Mouse (Mus musculus): ENCODE measurements at regions not wholly inside any gene's neighbourhood (a gene's known extent, or its start where the extent isn't known, plus 50 kb on each side); places are given as distances from the start of the nearest gene placed in this dataset.

DNA sequence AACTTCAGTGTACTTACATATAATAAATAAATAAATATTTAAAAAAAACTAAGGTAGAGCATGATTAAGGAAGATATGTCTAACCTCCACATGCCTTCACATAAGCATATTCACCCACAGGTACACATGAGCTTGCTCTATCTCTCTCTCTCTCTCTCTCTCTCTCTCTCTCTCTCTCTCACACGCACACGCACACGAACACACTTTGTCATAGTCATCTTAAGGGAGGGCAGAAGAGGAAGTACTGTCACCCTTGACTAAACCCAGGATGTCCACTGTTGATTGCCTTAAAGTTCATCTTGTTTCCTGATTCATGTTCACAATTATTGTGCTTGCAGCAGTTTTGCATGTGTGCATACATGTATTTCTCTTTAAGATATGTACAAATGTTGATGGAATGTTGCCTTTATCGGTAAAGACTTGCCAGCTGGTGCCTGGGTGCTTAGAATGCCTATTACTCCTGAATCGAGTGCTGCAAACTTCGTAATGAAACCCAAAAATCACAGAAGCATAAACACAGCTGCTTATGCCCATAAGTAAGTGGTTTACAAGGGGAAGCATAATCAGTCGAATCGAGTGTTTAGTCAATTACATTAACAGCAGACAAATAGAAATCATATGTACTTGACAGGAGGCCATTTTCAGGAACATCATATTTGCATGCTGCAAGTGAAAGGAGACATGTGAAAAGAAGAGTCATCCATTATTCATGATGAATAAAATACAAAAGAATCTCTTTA lies 84.3 kb downstream of the Tmem168 start:
- Histone ChIP-seq H3K27ac (ENCODE audit: low read depth, low read length) (no peak overlapping the region), H3K4me3 (ENCODE audit: low read depth, low read length) (no peak overlapping the region), H3K4me2 (ENCODE audit: low read depth, low read length, severe bottlenecking) (no peak overlapping the region), H3K9me3 (ENCODE audit: control insufficient read depth, low read length) (no peaks in the 10 kb centered on the region), H3K4me1 (replicated peaks; ENCODE audit: control insufficient read depth, insufficient read depth, low read length) (no peaks in the 10 kb centered on the region), H3K27me3 (ENCODE audit: control insufficient read depth, insufficient read depth, low read length) (no peaks in the 10 kb centered on the region), H3K36me3 (ENCODE audit: control insufficient read depth, insufficient read depth, low read length) (no peaks in the 10 kb centered on the region), H3K9ac (ENCODE audit: low read length) (no peak overlapping the region)
- DNase-seq (ENCODE audit: low spot score) (no peak), ATAC-seq (replicated peaks; ENCODE audit: low FRiP score) (no peak; the same call in 1 of the 2 replicates)
- WGBS = 84% methylated on average over 8 of the region's 8 CpGs

DNA sequence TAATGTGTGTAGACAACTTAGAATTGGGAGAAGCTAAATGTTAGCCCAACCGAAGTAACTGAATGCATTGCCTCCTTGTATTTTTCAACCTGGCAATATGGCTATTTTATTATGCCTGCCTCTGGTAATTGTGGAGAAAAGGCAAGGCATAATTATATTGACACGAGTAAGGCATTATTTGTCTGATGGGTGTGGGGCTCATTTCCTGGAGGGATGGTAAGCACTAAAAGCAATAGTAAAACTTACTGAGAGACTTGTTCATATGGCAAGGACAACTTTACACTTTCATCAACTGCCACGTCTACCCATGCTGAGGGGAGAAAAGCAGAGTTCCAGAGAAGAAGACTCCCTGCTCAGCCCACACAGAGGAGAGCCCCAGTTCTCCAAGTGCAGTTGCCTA lies 93.8 kb downstream of the Tmem168 start:
- H3K9ac ChIP-seq (ENCODE audit: low read length) = no peak overlapping the region
- no peak for DNase-seq (ENCODE audit: low spot score)
- no peak for ATAC-seq (replicated peaks; ENCODE audit: low FRiP score)
- H3K27me3 ChIP-seq (ENCODE audit: control insufficient read depth, insufficient read depth, low read length) = no peaks in the 10 kb centered on the region
- H3K9me3 ChIP-seq (ENCODE audit: control insufficient read depth, low read length) = no peaks in the 10 kb centered on the region
- H3K4me1 ChIP-seq (replicated peaks; ENCODE audit: control insufficient read depth, insufficient read depth, low read length) = no peaks in the 10 kb centered on the region
- no peak overlapping the region for H3K4me3 ChIP-seq (ENCODE audit: low read depth, low read length)
- 77% methylated on average over 3 of the region's 3 CpGs for WGBS
- H3K4me2 ChIP-seq (ENCODE audit: low read depth, low read length, severe bottlenecking) = no peak overlapping the region
- no peaks in the 10 kb centered on the region for H3K36me3 ChIP-seq (ENCODE audit: control insufficient read depth, insufficient read depth, low read length)
- no peak overlapping the region for H3K27ac ChIP-seq (ENCODE audit: low read depth, low read length)

DNA sequence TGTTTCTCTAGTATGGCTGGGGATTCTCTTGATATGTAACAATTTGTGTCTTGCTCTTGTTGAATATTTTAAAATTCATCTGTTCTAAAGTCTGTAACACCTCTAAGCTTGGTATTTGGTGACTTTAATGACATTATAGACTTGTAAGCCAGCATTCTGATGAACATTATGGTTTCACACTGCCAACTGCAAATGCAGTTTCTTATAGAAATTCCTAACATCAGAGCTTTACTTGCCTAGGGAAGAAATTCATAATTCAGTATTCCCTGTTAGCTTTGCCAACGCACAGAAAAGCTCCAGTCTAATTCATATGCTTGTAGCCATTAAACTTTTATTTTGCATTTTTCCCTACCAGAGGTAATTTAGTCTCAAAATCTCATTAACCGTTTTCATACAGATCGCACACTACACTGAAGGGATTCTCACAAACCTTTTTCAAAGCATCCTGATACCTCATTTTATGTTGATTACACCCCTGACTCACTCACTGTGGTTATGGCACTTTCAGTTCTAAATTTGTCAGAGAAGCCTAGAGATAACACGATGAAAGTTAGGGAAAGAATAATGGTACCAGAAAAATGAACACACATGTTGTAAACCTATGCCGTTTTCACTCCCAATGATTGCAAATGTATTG lies 131.3 kb downstream of the Tmem168 start:
- ATAC-seq (replicated peaks; ENCODE audit: low FRiP score) (no peak), DNase-seq (ENCODE audit: low spot score) (no peak)
- no peaks in the 10 kb centered on the region for H3K36me3 ChIP-seq (ENCODE audit: control insufficient read depth, insufficient read depth, low read length)
- no peaks in the 10 kb centered on the region for H3K4me1 ChIP-seq (replicated peaks; ENCODE audit: control insufficient read depth, insufficient read depth, low read length)
- no peak overlapping the region for H3K9ac ChIP-seq (ENCODE audit: low read length)
- 94% methylated on average over 5 of the region's 5 CpGs for WGBS
- no peak overlapping the region for H3K27ac ChIP-seq (ENCODE audit: low read depth, low read length)
- H3K9me3 ChIP-seq (ENCODE audit: control insufficient read depth, low read length) = no peaks in the 10 kb centered on the region
- no peak overlapping the region for H3K4me3 ChIP-seq (ENCODE audit: low read depth, low read length)
- no peak overlapping the region for H3K4me2 ChIP-seq (ENCODE audit: low read depth, low read length, severe bottlenecking)
- H3K27me3 ChIP-seq (ENCODE audit: control insufficient read depth, insufficient read depth, low read length) = no peaks in the 10 kb centered on the region

DNA sequence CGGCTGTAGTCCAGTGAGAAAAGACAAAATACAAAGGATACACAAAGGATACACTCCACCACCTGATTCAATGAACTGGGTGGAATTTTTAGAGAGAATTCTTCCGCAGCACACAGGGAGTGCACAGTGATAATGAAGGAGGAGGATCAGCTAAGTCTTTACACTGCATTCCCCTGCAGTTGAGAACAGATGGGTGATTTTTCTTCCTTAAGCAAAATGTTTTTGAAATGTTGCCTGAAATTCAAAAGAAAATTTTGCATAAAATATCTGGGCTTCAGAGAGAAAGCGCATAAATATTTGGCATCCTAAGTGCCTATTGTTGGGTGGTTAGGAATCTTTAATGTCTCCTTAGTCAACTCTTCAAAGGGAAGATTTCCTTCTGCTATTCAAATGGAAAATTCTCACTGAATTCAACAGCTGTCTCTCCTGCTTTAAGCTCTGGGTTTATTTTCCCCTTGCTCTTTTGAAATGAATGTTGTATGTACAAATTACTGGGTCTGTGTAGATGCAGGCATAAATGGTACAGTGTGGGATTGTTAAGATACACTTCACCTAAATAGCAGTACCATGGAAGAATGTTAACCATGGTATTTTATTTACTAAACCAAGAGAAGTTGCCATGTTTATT lies 158.6 kb downstream of the Tmem168 start:
- H3K9ac ChIP-seq (ENCODE audit: low read length) = no peak overlapping the region
- ATAC-seq (replicated peaks; ENCODE audit: low FRiP score) (no peak), DNase-seq (ENCODE audit: low spot score) (no peak)
- 79% methylated on average over 3 of the region's 3 CpGs for WGBS
- H3K27me3 ChIP-seq (ENCODE audit: control insufficient read depth, insufficient read depth, low read length) = no peaks in the 10 kb centered on the region
- no peak overlapping the region for H3K4me3 ChIP-seq (ENCODE audit: low read depth, low read length)
- H3K4me1 ChIP-seq (replicated peaks; ENCODE audit: control insufficient read depth, insufficient read depth, low read length) = no peaks in the 10 kb centered on the region
- no peaks in the 10 kb centered on the region for H3K36me3 ChIP-seq (ENCODE audit: control insufficient read depth, insufficient read depth, low read length)
- no peaks in the 10 kb centered on the region for H3K9me3 ChIP-seq (ENCODE audit: control insufficient read depth, low read length)
- H3K4me2 ChIP-seq (ENCODE audit: low read depth, low read length, severe bottlenecking) = no peak overlapping the region
- no peak overlapping the region for H3K27ac ChIP-seq (ENCODE audit: low read depth, low read length)

DNA sequence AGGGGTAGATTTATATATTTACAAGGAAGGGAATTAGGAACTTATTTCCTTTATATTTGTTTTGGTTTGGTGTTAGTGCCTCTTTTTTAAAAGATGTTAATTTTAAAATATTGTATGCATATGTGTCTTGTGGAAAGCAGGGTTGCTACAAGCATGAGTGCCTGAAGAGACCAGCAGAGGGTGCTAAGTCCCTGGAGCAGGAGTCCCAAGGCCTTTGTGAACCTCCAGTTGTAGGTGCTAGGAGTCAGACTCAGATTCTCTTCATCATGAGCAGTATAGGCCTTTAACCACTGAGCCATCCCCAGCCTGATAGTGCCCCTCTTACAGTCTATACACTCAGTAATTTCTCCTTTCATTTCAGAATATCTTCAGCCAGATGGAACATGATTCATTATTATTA lies 189.0 kb upstream of the Vwde start:
- H3K27me3 ChIP-seq (ENCODE audit: control insufficient read depth, insufficient read depth, low read length) = no peaks in the 10 kb centered on the region
- no peaks in the 10 kb centered on the region for H3K9me3 ChIP-seq (ENCODE audit: control insufficient read depth, low read length)
- H3K4me2 ChIP-seq (ENCODE audit: low read depth, low read length, severe bottlenecking) = no peak overlapping the region
- H3K9ac ChIP-seq (ENCODE audit: low read length) = no peak overlapping the region
- ATAC-seq (replicated peaks; ENCODE audit: low FRiP score) (0 out of 2 replicates have a peak, but pooled peaks have one; percentile 53), DNase-seq (ENCODE audit: low spot score) (no peak)
- no peaks in the 10 kb centered on the region for H3K36me3 ChIP-seq (ENCODE audit: control insufficient read depth, insufficient read depth, low read length)
- no peaks in the 10 kb centered on the region for H3K4me1 ChIP-seq (replicated peaks; ENCODE audit: control insufficient read depth, insufficient read depth, low read length)
- no peak overlapping the region for H3K4me3 ChIP-seq (ENCODE audit: low read depth, low read length)
- H3K27ac ChIP-seq (ENCODE audit: low read depth, low read length) = no peak overlapping the region

DNA sequence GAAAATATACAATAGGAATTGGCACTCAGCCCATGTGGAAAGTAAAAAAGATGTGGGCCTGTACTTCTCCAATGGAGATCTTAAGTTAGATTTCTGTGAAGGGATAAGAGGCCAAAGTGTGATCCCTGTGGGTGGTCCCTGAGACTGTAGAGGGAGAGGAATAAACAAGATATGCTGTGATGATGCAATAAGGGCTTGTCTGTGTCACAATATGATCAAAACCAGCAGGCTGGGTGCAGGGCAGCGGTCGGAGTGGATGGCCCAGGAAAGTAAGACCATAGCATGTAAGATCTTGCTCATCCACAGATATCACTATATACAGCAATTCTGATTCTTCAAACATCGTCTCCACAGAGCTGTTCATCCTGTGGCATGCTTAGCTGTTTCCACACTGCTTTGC lies 188.3 kb upstream of the Vwde start:
- Histone ChIP-seq H3K4me3 (ENCODE audit: low read depth, low read length) (no peak overlapping the region), H3K9ac (ENCODE audit: low read length) (no peak overlapping the region), H3K27ac (ENCODE audit: low read depth, low read length) (no peak overlapping the region), H3K4me1 (replicated peaks; ENCODE audit: control insufficient read depth, insufficient read depth, low read length) (no peaks in the 10 kb centered on the region), H3K36me3 (ENCODE audit: control insufficient read depth, insufficient read depth, low read length) (no peaks in the 10 kb centered on the region), H3K4me2 (ENCODE audit: low read depth, low read length, severe bottlenecking) (no peak overlapping the region), H3K9me3 (ENCODE audit: control insufficient read depth, low read length) (no peaks in the 10 kb centered on the region), H3K27me3 (ENCODE audit: control insufficient read depth, insufficient read depth, low read length) (no peaks in the 10 kb centered on the region)
- WGBS = 86% methylated on average over 3 of the region's 3 CpGs
- ATAC-seq (replicated peaks; ENCODE audit: low FRiP score) = no peak
- DNase-seq (ENCODE audit: low spot score) = no peak

DNA sequence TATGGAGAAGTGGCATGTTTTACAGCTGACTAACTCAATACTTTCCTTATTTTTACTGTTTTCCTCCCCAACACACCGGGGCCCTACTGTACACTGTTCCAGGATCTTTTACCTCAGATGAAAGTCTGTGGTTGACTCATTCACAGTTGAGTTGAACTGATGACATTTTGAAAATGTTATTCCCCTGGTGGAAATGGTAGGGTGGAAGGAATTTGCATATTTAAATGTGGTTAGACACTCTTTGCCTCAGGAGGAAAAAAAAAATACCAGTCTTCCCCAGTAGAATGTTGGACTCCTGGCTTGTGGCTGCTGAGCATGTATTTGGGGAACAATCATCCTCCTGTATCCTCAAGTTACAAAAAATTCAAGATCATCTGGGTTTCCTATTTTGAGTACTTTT lies 159.7 kb upstream of the Vwde start:
- Histone ChIP-seq H3K27ac (ENCODE audit: low read depth, low read length) (no peak overlapping the region), H3K4me1 (replicated peaks; ENCODE audit: control insufficient read depth, insufficient read depth, low read length) (no peaks in the 10 kb centered on the region), H3K27me3 (ENCODE audit: control insufficient read depth, insufficient read depth, low read length) (no peaks in the 10 kb centered on the region), H3K4me2 (ENCODE audit: low read depth, low read length, severe bottlenecking) (no peak overlapping the region), H3K9me3 (ENCODE audit: control insufficient read depth, low read length) (no peaks in the 10 kb centered on the region), H3K4me3 (ENCODE audit: low read depth, low read length) (no peak overlapping the region), H3K9ac (ENCODE audit: low read length) (no peak overlapping the region), H3K36me3 (ENCODE audit: control insufficient read depth, insufficient read depth, low read length) (no peaks in the 10 kb centered on the region)
- 88% methylated on average over 1 of the region's 1 CpGs for WGBS
- ATAC-seq (replicated peaks; ENCODE audit: low FRiP score) (no peak), DNase-seq (ENCODE audit: low spot score) (no peak)

DNA sequence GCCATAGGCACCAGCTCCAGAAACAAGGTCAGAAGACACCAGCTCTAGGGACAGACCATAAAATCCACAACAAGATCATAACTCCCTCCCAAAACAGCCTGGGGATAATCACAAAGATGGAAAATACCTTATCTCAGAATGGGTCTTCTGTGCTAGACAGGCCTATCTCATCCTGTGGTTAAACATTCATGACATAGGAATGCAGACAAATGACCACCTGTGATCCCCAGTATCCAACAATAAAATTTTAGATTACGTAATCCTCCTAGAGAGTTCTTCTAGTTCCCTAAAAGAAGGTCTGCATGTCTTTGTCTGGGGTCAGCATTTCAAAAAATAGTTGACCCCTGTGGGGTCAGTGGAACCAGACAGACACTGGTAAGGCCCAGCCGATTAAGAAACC lies 158.4 kb upstream of the Vwde start:
- H3K4me2 ChIP-seq (ENCODE audit: low read depth, low read length, severe bottlenecking) = no peak overlapping the region
- no peak overlapping the region for H3K27ac ChIP-seq (ENCODE audit: low read depth, low read length)
- H3K9me3 ChIP-seq (ENCODE audit: control insufficient read depth, low read length) = no peaks in the 10 kb centered on the region
- ATAC-seq (replicated peaks; ENCODE audit: low FRiP score) (no peak), DNase-seq (ENCODE audit: low spot score) (no peak)
- no peaks in the 10 kb centered on the region for H3K27me3 ChIP-seq (ENCODE audit: control insufficient read depth, insufficient read depth, low read length)
- H3K9ac ChIP-seq (ENCODE audit: low read length) = no peak overlapping the region
- H3K4me1 ChIP-seq (replicated peaks; ENCODE audit: control insufficient read depth, insufficient read depth, low read length) = no peaks in the 10 kb centered on the region
- H3K4me3 ChIP-seq (ENCODE audit: low read depth, low read length) = no peak overlapping the region
- 83% methylated on average over 2 of the region's 2 CpGs for whole genome bisulfite sequencing
- H3K36me3 ChIP-seq (ENCODE audit: control insufficient read depth, insufficient read depth, low read length) = no peaks in the 10 kb centered on the region
